Mouse (Mus musculus) heart, adult 18-20 months (tissue): ENCODE data around the gene Borcs8. TPM values are rescaled to one million over a fixed set of nuclear protein-coding genes. Genes with fewer than 3 reads are reported as not detected.

Experiments used
- DNase-seq, 2 experiments: peaks; one replicate each; pipeline ENCODE4 v3.0.0; 2021 to 2022; ENCODE audit warnings: mixed read lengths in 1 of 2
- microRNA-seq, 2 experiments: library from miRNA; unstranded; fragments of <30 nt; microRNA quantifications; one replicate each; pipeline ENCODE4 v1.2.0; 2022
- total RNA-seq, 2 experiments: library from RNA; stranded (reverse); gene quantifications; 2 replicates each; pipeline ENCODE4 v1.2.3; 2021

Gene Borcs8
- total RNA-seq, 2 experiments from 2014 or later, result 17.6 to 28.5 TPM

GRCm38 (mm10) chr8:70179082-70179481, 39.8 kb downstream of the Borcs8 start:
- DNase-seq, result no peak

- no peak for DNase-seq
Observed at GRCm38 (mm10) chr8:70181212-70181902, 42.1 kb downstream of the Borcs8 start.

GRCm38 (mm10) chr8:70181903-70182252, 42.6 kb downstream of the Borcs8 start:
- DNase-seq, result no peak

- no peak for DNase-seq
Observed at GRCm38 (mm10) chr8:70183194-70183593, 43.9 kb downstream of the Borcs8 start.

- peak; percentile 44 to 60 for DNase-seq
Observed at GRCm38 (mm10) chr8:70188707-70189106, 49.4 kb downstream of the Borcs8 start.

GRCm38 (mm10) chr8:70193238-70193637, 53.9 kb downstream of the Borcs8 start:
- DNase-seq, result peak in 1 of 2 experiments; percentile 42

- DNase-seq, result no peak
Observed at GRCm38 (mm10) chr8:70194191-70194590, 54.9 kb downstream of the Borcs8 start.

GRCm38 (mm10) chr8:70195762-70196161, 56.5 kb downstream of the Borcs8 start:
- no peak for DNase-seq

Small RNAs within 50 kb of the gene (microRNA-seq; reads per million reads assigned to microRNA genes)
- gene Mir7066, result 0 to 0.27 reads per million in 2 experiments

Other genes starting within 250 kb of the Borcs8 start
- gene Tssk6, start 237.3 kb upstream of the Borcs8 start, total RNA-seq, result under 1 TPM in 1 of 2 experiments, not detected in 1; 0.25 TPM
- 100 to 1,000 TPM; 455 to 494 TPM for gene Ndufa13, start 236.9 kb upstream of the Borcs8 start, total RNA-seq
- 10 to 100 TPM; 13.7 to 14.2 TPM for gene Yjefn3, start 236.8 kb upstream of the Borcs8 start, total RNA-seq
- 10 to 100 TPM; 30.6 to 32.7 TPM for gene Gatad2a, start 143.1 kb upstream of the Borcs8 start, total RNA-seq
- gene Mau2, start 96.8 kb upstream of the Borcs8 start, total RNA-seq, result 10 to 100 TPM; 30.7 to 32.2 TPM
- gene Sugp1, start 96.7 kb upstream of the Borcs8 start, total RNA-seq, result 10 to 100 TPM; 15.8 to 17.6 TPM
- 1 to 10 TPM in 1 of 2 experiments, under 1 TPM in 1; 0.52 to 1.4 TPM for gene Tm6sf2, start 66.6 kb upstream of the Borcs8 start, total RNA-seq
- gene Hapln4, start 56.0 kb upstream of the Borcs8 start, total RNA-seq, result under 1 TPM in 1 of 2 experiments, not detected in 1; 0.08 TPM
- under 1 TPM in 1 of 2 experiments, not detected in 1; 0.03 TPM for gene Ncan, start 18.6 kb upstream of the Borcs8 start, total RNA-seq
- 1 to 10 TPM; 7.5 to 7.9 TPM for gene Nr2c2ap, start 8.2 kb upstream of the Borcs8 start, total RNA-seq
- 10 to 100 TPM; 19.8 to 19.9 TPM for gene Rfxank, start 345 bp upstream of the Borcs8 start, total RNA-seq
- under 1 TPM in 1 of 2 experiments, not detected in 1; 0.31 TPM for gene Mef2b, start 212 bp downstream of the Borcs8 start, total RNA-seq
- 100 to 1,000 TPM in 1 of 2 experiments, 10 to 100 TPM in 1; 90.1 to 101 TPM for gene Tmem161a, start 32.9 kb downstream of the Borcs8 start, total RNA-seq
- gene Slc25a42, start 72.8 kb downstream of the Borcs8 start, total RNA-seq, result 10 to 100 TPM; 53.5 to 54.8 TPM
- gene Sugp2, start 94.7 kb downstream of the Borcs8 start, total RNA-seq, result 10 to 100 TPM; 37.3 to 39.1 TPM
- 1 to 10 TPM; 6.8 to 7.8 TPM for gene Armc6, start 95.0 kb downstream of the Borcs8 start, total RNA-seq
- 1 to 10 TPM; 7.7 to 8.4 TPM for gene Homer3, start 143.3 kb downstream of the Borcs8 start, total RNA-seq
- gene Ddx49, start 163.0 kb downstream of the Borcs8 start, total RNA-seq, result 10 to 100 TPM; 27.4 to 34.6 TPM
- gene Cope, start 163.0 kb downstream of the Borcs8 start, total RNA-seq, result 100 to 1,000 TPM; 157 to 174 TPM
- gene Cers1, start 176.3 kb downstream of the Borcs8 start, total RNA-seq, result under 1 TPM; 0.55 to 0.57 TPM
- under 1 TPM in 1 of 2 experiments, not detected in 1; 0.28 TPM for gene Gdf1, start 190.3 kb downstream of the Borcs8 start, total RNA-seq
- 10 to 100 TPM; 46.1 to 46.8 TPM for gene Upf1, start 213.8 kb downstream of the Borcs8 start, total RNA-seq
- gene Comp, start 234.1 kb downstream of the Borcs8 start, total RNA-seq, result 1 to 10 TPM; 5.1 to 6.6 TPM